Mouse (Mus musculus) urinary bladder, postnatal 36 days (tissue): ENCODE data around the gene Olfr67.
"Not testable (repeated sequence)": the region's sequence is repeated elsewhere in the genome, so short reads cannot be mapped to it uniquely, and the experiment has no call there.

Experiments used
- DNase-seq, 2 experiments: peaks; one replicate each; pipeline ENCODE4 v3.0.0; 2022; ENCODE audit warnings: low spot score in 2 of 2, mixed read lengths in 1 of 2

The Olfr67 gene

GRCm38 (mm10) chr7:103771494-103771893 lies 20.1 kb downstream of the Olfr67 start, which contains the start of gene Olfr69:
Gene Olfr69, minus strand, starts transcription at chr7:103771594.
- no peak for DNase-seq

- not testable (repeated sequence) for DNase-seq
These were observed 23.9 kb downstream of the Olfr67 start for GRCm38 (mm10) chr7:103767687-103768086.

- not testable (repeated sequence) for DNase-seq
These were observed 29.4 kb downstream of the Olfr67 start for GRCm38 (mm10) chr7:103762212-103762611.

GRCm38 (mm10) chr7:103757233-103757632 lies 34.4 kb downstream of the Olfr67 start, which contains the start of gene Olfr630:
Gene Olfr630, minus strand, starts transcription at chr7:103757333.
- no peak for DNase-seq

GRCm38 (mm10) chr7:103744843-103745242 lies 46.8 kb downstream of the Olfr67 start, which contains the start of gene Olfr629:
Gene Olfr629, minus strand, starts transcription at chr7:103744943.
- DNase-seq = no peak
